Mouse (Mus musculus) stomach, postnatal 0 days (tissue): ENCODE data around the gene Upk1b.

Experiments
- CTCF ChIP-seq: IDR thresholded peaks from 2 replicates; pipeline ENCODE4 v1.5.1; 2016; ENCODE audit warnings: antibody characterized with exemption, low read depth, mild to moderate bottlenecking, moderate library complexity
- EP300 ChIP-seq: optimal IDR thresholded peaks from 2 replicates; pipeline ENCODE3; 2016; ENCODE audit warnings: antibody characterized with exemption

GRCm38 (mm10) chr16:38724974-38725373 lies 75.2 kb downstream of the Upk1b start:
- TF ChIP-seq CTCF (no peak), EP300 (no peak)
